Mouse (Mus musculus) frontal cortex, postnatal 14 days (tissue): ENCODE measurements around the gene Haghl.
A peak's percentile ranks its signal among the peaks of the same experiment; 100 is the strongest.

Source experiments
- DNase-seq, 2 experiments: peaks; one replicate each; pipeline ENCODE4 v3.0.0; 2022; ENCODE audit warnings: low spot score in 2 of 2

Haghl gene

GRCm38 (mm10) chr17:25786781-25787504, 1.5 kb upstream of the Haghl start:
- DNase-seq = no peak

- DNase-seq = no peak
Measured at GRCm38 (mm10) chr17:25786280-25786679, 807 bp upstream of the Haghl start, which contains the start of gene Ccdc78. Ccdc78 (plus strand) TSS chr17:25786580.

- DNase-seq = no peak
Measured at GRCm38 (mm10) chr17:25783861-25784574, 1.5 kb downstream of the Haghl start.

GRCm38 (mm10) chr17:25783086-25783485, 2.4 kb downstream of the Haghl start:
- no peak for DNase-seq

DNA sequence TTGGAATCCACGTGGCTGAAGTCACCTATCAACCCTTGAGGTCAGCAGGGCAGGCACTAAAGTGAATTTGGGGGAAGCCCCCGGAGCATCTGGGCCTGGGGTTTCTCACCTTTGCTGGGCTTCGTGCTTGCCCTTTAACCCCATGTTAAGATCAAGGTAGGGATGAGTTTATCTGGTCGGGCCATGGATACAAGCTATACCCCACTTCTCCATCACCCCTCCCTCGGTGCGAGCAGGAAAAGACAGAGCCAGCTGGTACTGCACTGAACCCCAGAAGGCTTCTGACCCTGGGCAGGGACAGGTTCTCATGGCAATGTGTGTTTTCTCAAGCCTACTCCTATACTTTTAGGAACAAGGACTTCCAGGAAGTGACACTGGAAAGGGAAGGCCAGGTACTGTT, 4.1 kb downstream of the Haghl start:
- no peak for DNase-seq

DNA sequence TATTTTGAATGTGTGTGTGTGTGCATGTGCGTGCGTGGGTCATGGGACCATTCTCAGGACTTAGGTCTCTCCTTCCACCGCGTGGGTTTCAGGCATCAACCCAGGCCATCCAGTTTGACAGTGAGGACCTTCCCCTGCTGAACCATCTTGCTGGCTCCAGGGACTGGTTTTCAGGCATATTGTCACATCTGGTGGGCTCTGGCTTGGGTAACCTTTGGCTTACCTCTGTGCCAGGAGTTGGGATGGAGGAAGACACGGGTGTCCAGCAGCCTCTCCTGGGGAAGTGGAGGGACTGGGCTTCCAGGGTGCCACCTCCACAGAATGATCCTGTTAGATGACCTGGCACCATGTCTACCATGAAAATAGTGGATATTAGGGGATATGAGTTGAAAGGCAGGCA, 7.5 kb downstream of the Haghl start:
- DNase-seq = no peak

DNA sequence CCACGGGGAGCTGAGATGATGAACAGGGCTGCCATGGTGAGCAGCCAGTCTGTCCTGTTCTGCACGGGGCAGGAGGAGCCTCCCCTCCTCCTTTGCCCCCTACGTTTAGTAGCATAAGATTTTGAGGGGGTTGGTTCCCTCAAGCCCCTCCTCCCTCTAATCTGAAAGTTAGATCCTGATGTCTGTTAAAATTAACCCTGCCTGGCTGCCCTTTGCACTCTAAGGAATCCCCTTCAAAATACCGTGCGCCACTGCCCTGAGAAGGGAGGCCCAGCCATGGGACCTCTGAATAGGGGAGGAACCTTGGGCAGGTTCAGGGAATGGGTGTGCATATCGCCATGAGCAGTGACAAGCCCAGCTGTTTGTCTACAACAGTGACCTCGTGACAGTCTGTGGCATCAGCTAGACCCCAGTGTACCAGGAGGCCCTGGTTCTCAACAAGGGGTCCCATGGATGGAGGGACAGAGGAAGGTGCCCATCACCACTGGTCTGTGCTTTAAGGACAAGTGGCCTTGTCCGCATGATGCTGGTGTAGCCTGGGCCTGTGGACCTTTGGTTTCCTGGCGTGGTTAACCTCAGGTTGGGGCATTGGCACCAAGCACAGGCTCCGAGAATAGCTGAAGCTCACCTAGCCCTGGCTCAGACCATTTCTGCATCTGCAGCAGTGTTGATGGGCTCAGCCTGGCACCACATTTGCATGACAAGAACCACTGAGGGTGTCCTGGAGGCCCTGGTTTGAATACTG, 10.0 kb downstream of the Haghl start:
- no peak for DNase-seq

DNA sequence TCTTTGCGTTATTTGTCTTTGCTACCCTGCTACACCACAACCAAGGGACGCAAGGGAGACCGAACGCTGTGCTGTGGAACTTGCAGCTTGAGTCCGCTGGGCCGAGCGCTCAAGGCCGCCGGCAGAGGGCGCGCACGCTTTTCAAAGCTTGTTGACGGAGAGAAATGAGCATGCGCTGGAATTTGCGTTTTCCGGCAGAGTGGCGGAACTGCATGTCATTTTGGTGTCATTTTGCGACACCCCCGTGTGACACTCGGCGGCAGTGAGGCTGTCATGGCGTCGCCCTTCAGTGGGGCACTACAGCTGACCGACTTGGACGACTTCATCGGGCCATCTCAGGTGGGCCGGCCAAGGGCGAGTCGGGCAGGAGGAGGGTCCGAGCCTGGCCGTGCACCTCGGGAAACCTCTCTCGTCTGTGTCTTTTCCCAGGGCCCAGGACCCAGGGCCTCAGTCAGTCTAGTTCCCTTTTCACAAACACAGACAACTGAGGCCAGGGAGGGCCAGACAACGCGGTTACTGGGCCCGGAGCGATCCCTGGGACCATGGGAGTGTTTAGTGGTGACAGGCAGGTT, 11.8 kb downstream of the Haghl start, which contains the start of gene Narfl:
Gene Narfl (plus strand): TSS at position 228 of the 572 bp plus-strand sequence.
- peak; percentile 95 to 98 for DNase-seq

DNA sequence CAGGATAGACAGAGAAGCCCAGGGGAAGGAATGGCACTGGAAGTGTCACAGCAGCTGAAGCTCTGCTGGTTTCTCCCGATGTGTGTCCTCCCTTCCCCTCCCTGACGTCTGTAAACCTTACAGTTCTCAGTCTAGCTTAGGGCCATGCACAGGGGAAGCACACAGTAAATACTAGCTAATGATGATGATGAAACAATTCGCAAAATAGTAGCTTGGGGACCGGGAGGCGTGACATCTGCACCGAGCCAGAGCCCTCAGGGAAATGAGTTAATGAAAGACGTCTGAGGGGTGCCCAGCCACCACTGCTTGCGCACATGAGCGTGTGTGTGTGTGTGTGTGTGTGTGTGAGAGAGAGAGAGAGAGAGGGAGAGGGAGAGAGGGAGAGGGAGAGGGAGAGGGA, 16.1 kb downstream of the Haghl start:
- no peak for DNase-seq

DNA sequence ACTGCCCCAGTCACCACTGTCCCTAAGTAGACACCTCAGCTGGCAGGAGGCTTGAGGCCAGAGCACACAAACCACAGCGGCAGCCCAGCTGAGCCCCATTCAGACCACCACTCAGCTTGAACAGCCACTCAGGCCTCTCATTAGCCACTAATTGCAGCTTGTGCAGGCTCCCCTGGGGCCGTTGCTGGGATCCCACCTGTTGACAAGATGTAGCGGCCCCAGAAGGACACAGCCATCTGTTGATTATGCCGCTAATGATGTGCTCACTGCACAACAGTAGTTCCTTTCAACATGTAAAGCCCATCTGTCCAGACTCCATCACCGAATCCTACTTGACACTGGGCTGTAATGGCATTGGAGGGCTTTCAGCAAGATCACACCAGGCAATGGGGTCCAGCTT, 19.6 kb downstream of the Haghl start:
- no peak for DNase-seq

GRCm38 (mm10) chr17:25762591-25762990, 22.9 kb downstream of the Haghl start:
- no peak for DNase-seq

DNA sequence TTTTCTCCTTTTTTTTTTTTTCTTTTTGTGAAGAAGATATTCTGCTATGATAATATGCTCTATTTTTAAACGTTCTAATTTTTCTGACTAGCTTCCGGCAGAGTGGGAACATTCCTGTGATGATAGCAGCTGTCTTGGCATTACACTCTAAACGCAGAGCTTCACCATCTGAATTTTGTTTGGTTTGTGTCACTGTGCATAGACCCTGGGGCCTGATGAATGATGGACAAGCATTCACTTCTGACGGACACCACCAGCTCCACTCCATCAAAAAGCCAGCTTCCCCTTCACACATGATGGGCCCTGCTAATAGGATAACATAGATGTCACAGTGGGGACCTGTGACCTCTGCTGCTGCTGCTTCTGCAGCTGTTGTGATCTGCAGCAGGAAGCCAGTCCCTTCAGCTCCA, 23.9 kb downstream of the Haghl start:
- no peak for DNase-seq

- DNase-seq = no peak
Measured at GRCm38 (mm10) chr17:25760148-25760547, 25.3 kb downstream of the Haghl start.

- no peak for DNase-seq
Measured at GRCm38 (mm10) chr17:25757691-25758090, 27.8 kb downstream of the Haghl start.

DNA sequence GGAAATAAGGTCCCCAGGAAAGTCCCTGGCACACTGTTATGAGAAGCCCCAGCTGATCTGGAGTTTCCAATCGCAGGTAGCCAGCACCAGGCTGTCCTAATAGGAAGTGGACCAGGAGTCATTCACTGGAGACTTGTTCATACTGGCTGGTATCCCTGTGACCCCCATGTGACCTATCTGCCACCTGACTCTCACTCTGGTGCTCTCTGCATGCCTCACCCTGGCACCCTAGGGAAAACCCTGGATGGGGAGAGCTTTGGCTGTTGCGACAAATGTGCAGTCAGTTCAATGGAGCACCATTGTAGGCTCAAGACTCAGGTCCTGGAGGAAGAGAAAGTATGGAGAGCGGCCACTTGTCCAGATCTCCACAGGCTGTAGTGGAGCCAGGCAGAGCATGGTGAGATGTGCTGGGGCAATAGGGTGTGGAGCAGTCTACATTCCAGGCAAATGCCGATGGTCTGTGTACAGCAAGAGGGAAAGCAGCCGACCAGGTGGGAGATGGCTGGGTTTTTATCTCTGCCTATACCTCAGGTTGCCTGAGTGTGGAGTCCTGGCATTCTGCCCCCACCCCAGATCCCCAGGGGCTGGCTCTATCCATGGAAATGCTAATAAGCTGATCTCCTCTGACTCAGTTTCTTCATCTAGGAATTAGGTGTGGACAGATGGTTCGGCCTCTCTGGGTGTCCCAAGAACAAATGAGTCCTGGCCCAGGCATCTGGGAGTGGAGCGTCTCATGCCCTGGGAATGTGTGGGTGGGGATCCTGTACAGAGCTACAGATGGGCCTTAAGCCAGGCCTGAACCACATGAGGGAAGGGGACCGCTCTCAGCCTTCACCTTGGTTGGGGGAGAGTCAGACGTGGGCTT, 28.9 kb downstream of the Haghl start:
- no peak for DNase-seq

DNA sequence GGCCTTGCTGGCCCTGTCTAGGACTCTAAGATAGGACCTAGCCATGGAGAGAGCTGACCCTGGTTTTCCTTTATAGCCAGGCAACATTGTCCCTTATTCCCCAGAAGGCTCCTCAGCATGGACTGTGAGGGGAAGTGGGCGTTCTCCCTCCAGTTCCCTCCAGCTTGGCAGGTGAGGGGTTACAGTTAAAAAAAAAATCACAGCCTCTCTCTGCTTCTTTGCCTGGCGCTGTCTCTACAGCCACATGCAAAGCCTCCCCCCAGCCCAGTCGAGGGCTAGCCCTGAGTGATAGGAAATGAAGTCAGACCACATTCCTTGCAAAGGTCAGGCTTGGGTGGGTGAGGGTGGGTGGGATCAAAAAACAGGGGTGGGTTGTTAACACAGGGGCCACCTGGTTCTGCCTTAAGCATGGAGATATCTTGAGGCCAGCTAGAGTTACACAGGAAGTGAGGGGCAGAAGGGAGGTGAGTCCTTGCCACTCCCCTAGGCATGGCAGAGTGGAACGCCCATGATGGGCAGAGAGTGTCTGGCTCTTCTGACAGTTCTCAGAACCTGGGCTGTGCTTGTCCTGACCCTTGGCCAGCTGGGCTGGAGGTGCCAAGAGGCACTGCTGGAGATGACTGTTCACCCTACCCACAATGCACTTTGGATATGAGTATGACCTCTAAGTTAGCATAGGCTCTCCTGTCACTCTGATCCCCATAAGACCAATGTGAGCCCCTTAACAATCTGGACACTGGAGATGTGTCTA, 29.7 kb downstream of the Haghl start:
- DNase-seq = no peak

DNA sequence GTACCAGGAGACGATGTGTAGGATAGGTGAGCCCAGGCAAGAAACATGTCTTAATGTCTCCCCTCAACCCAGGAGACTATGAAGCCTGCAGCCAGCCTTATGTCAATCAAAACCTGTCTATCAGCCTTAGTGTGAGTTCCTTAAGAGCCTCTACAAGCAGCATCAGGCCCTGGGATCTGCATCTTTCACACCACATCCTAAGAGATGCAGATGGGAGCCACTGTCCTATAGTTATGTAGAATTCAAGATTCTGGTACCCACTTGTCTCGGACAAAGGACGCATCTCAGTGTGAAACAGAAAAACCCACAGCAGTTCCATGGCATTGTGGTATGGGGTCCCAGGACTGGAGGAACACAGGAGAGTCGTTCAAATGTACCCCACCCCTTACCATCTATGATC, 30.4 kb downstream of the Haghl start:
- DNase-seq = no peak

DNA sequence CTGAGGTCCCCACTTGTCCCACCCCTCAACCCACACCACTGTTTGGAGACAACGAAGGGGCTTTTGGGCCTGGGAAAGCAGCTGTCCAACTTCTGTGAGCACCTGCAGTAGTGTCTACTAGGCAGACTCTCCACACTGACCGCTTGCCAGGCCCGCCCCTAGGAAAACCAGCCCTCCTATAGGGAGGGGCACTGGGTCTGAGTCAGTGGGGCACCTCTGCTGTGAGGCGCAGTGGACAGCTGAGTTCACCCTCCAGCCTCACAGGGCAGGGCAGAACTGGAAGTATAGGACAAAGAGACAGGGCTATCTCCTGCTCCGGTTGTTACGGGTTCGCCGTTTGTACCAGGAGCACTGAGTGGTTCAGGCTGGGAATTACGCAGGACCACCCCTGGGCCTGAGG, 31.2 kb downstream of the Haghl start, which contains the start of gene Msln:
Gene Msln (minus strand): TSS at position 138 of the 400 bp plus-strand sequence.
- DNase-seq = no peak

- peak in 1 of 2 experiments; percentile 34 for DNase-seq
Measured at GRCm38 (mm10) chr17:25751446-25751845, 34.0 kb downstream of the Haghl start.

- no peak for DNase-seq
Measured at GRCm38 (mm10) chr17:25749314-25749713, 36.2 kb downstream of the Haghl start.
